Mouse (Mus musculus): ENCODE results near the gene Apoc1. TPM values are rescaled to one million over a fixed set of nuclear protein-coding genes. Genes with fewer than 3 reads are reported as not detected.

Gene Apoc1
- total and polyA plus RNA-seq, 3 experiments = 0.35 TPM; not detected in 2

DNA sequence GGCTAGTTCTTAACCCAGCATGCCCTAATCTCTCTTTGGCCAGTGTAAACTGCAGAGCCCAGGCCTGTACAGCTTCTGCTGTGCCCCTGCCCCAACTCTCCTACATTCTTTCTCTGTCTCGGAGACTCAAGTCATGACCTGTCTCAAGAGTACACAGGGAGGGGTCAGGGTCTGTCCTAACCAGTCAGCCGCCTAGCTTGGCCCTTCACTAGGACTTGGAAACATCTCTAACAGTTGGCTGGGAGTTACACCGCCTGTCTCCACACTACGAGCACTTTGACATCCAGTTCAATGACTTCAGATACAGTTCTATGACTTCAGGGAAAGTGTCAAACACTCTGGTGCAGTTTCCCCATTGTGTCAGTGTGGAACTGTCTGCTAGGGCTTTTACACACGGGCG lies 1.0 kb downstream of the Apoc1 start:
- no peak overlapping the region for H3K4me3 ChIP-seq (ENCODE audit: control insufficient read depth in 1 of 2, insufficient read depth in 1 of 2, low read depth in 2 of 2, low read length in 2 of 2)
- no peak for DNase-seq (ENCODE audit: low read depth, low spot score)
- no peak overlapping the region for H3K9ac ChIP-seq (ENCODE audit: control insufficient read depth, low read depth, low read length, poor library complexity, severe bottlenecking)
- no peaks in the 10 kb centered on the region for H3K27me3 ChIP-seq (ENCODE audit: control insufficient read depth in 1 of 2, insufficient read depth in 2 of 2, low read length in 2 of 2)
- H3K9me3 ChIP-seq (replicated peaks; ENCODE audit: insufficient read depth, low read length) = no peaks in the 10 kb centered on the region
- no peaks in the 10 kb centered on the region for H3K79me2 ChIP-seq (ENCODE audit: control insufficient read depth, insufficient read depth, low read length, poor library complexity)
- no peak overlapping the region for H3K27ac ChIP-seq (ENCODE audit: control insufficient read depth, low read depth, low read length)
- no peak for TF ChIP-seq CHD1 (IDR thresholded peaks at IDR 0.05; ENCODE audit: low read depth, low read length)
- TF ChIP-seq EP300 (IDR thresholded peaks at IDR 0.05; ENCODE audit: low read depth in 1 of 2, low read length in 2 of 2) = no peak
- no peak for TF ChIP-seq BHLHE40 (IDR thresholded peaks at IDR 0.05; ENCODE audit: borderline replicate concordance, low read depth, low read length)
- no peak for TF ChIP-seq CHD2 (IDR thresholded peaks at IDR 0.05; ENCODE audit: low read length)
- TF ChIP-seq CTCF (IDR thresholded peaks at IDR 0.05 in 2 of 3, conservative IDR thresholded peaks at IDR 0.05 in 1 of 3; ENCODE audit: control insufficient read depth in 1 of 3, insufficient read depth in 1 of 3, low read depth in 2 of 3, low read length in 3 of 3, poor library complexity in 1 of 3, severe bottlenecking in 1 of 3) = no peak
- TF ChIP-seq ZNF384 (IDR thresholded peaks at IDR 0.05; ENCODE audit: low read depth, low read length) = no peak
- TF ChIP-seq E2F4 (IDR thresholded peaks at IDR 0.05; ENCODE audit: borderline replicate concordance, low read depth, low read length) = no peak
- no peak for TF ChIP-seq RAD21 (IDR thresholded peaks at IDR 0.05; ENCODE audit: low read depth, low read length)
- TF ChIP-seq KAT2A (conservative IDR thresholded peaks at IDR 0.05; ENCODE audit: low read depth, low read length) = no peak
- TF ChIP-seq USF2 (IDR thresholded peaks at IDR 0.05; ENCODE audit: borderline replicate concordance in 1 of 2, insufficient read depth in 1 of 2, low read depth in 1 of 2, low read length in 2 of 2) = no peak
- TF ChIP-seq NRF1 (IDR thresholded peaks at IDR 0.05; ENCODE audit: insufficient read depth, low read depth, low read length, poor library complexity, severe bottlenecking) = no peak
- TF ChIP-seq MYB (IDR thresholded peaks at IDR 0.05; ENCODE audit: low read depth, low read length) = no peak
- H3K36me3 ChIP-seq (ENCODE audit: control insufficient read depth in 1 of 2, insufficient read depth in 2 of 2, low read length in 2 of 2) = peaks cover 0 to 37% of the 10 kb centered on the region in 2 experiments; a peak in 2 of 4 replicates
- H3K4me1 ChIP-seq (ENCODE audit: control insufficient read depth in 1 of 2, insufficient read depth in 2 of 2, low read length in 2 of 2) = peaks cover 14 to 41% of the 10 kb centered on the region in 2 experiments

DNA sequence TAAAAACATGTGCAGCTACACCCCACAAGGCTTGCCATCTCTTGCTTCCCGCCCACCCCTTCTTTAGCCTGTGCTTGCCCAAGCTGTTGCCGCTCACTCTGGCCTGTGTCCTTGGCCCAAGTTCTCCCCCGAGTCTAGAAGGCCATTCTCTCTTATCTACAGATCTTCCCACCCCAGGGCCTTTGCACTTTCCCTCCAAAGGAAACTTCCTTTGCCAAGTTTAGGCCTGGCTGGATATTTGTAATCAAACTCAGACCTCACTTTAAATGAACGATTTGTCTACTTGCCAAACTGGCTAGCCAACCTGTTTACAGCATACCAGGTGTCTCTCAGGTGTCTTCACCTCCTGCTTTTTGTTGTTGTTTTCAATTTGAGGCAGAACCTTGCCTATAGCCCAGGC lies 1.6 kb downstream of the Apoc1 start:
- Histone ChIP-seq H3K27me3 (ENCODE audit: control insufficient read depth in 1 of 2, insufficient read depth in 2 of 2, low read length in 2 of 2) (no peaks in the 10 kb centered on the region), H3K36me3 (ENCODE audit: control insufficient read depth in 1 of 2, insufficient read depth in 2 of 2, low read length in 2 of 2) (peaks cover 0 to 31% of the 10 kb centered on the region in 2 experiments; a peak in 2 of 4 replicates), H3K4me1 (ENCODE audit: control insufficient read depth in 1 of 2, insufficient read depth in 2 of 2, low read length in 2 of 2) (peaks cover 12 to 36% of the 10 kb centered on the region in 2 experiments), H3K27ac (ENCODE audit: control insufficient read depth, low read depth, low read length) (no peak overlapping the region), H3K79me2 (ENCODE audit: control insufficient read depth, insufficient read depth, low read length, poor library complexity) (no peaks in the 10 kb centered on the region), H3K9me3 (replicated peaks; ENCODE audit: insufficient read depth, low read length) (no peaks in the 10 kb centered on the region), H3K9ac (ENCODE audit: control insufficient read depth, low read depth, low read length, poor library complexity, severe bottlenecking) (no peak overlapping the region), H3K4me3 (ENCODE audit: control insufficient read depth in 1 of 2, insufficient read depth in 1 of 2, low read depth in 2 of 2, low read length in 2 of 2) (no peak overlapping the region)
- no peak for DNase-seq (ENCODE audit: low read depth, low spot score)
- no peak for TF ChIP-seq RCOR1 (IDR thresholded peaks at IDR 0.05; ENCODE audit: low read depth, low read length)
- TF ChIP-seq MXI1 (IDR thresholded peaks at IDR 0.05; ENCODE audit: low read depth, low read length) = no peak
- TF ChIP-seq GATA1 (IDR thresholded peaks at IDR 0.05; ENCODE audit: low read depth, low read length) = no peak
- no peak for TF ChIP-seq MYC (IDR thresholded peaks at IDR 0.05; ENCODE audit: low read depth, low read length)
- TF ChIP-seq MAFK (IDR thresholded peaks at IDR 0.05; ENCODE audit: borderline replicate concordance, low read depth, low read length) = no peak
- TF ChIP-seq POLR2AphosphoS2 (IDR thresholded peaks at IDR 0.05; ENCODE audit: low read length) = no peak
- no peak for TF ChIP-seq NELFE (IDR thresholded peaks at IDR 0.05; ENCODE audit: low read depth, low read length)
- TF ChIP-seq CTCF (IDR thresholded peaks at IDR 0.05 in 2 of 3, conservative IDR thresholded peaks at IDR 0.05 in 1 of 3; ENCODE audit: control insufficient read depth in 1 of 3, insufficient read depth in 1 of 3, low read depth in 2 of 3, low read length in 3 of 3, poor library complexity in 1 of 3, severe bottlenecking in 1 of 3) = no peak
- TF ChIP-seq TCF12 (IDR thresholded peaks at IDR 0.05; ENCODE audit: low read depth, low read length) = no peak
- TF ChIP-seq BHLHE40 (IDR thresholded peaks at IDR 0.05; ENCODE audit: borderline replicate concordance, low read depth, low read length) = no peak
- TF ChIP-seq USF2 (IDR thresholded peaks at IDR 0.05; ENCODE audit: borderline replicate concordance in 1 of 2, insufficient read depth in 1 of 2, low read depth in 1 of 2, low read length in 2 of 2) = no peak
- no peak for TF ChIP-seq SIN3A (IDR thresholded peaks at IDR 0.05; ENCODE audit: low read length)
- TF ChIP-seq ZMIZ1 (IDR thresholded peaks at IDR 0.05; ENCODE audit: low read depth, low read length) = no peak
- TF ChIP-seq POLR2A (IDR thresholded peaks at IDR 0.05; ENCODE audit: control insufficient read depth in 1 of 2, insufficient read depth in 1 of 2, low read depth in 1 of 2, low read length in 2 of 2, poor library complexity in 1 of 2) = no peak
- TF ChIP-seq E2F4 (IDR thresholded peaks at IDR 0.05; ENCODE audit: borderline replicate concordance, low read depth, low read length) = no peak
- no peak for TF ChIP-seq NRF1 (IDR thresholded peaks at IDR 0.05; ENCODE audit: insufficient read depth, low read depth, low read length, poor library complexity, severe bottlenecking)
- no peak for TF ChIP-seq CHD1 (IDR thresholded peaks at IDR 0.05; ENCODE audit: low read depth, low read length)
- TF ChIP-seq ZKSCAN1 (IDR thresholded peaks at IDR 0.05; ENCODE audit: low read depth, low read length) = no peak
- no peak for TF ChIP-seq SMC3 (IDR thresholded peaks at IDR 0.05; ENCODE audit: low read depth, low read length)
